Comparison of ENCODE assay signal across 16 mouse cellular contexts in the genomic region with DNA sequence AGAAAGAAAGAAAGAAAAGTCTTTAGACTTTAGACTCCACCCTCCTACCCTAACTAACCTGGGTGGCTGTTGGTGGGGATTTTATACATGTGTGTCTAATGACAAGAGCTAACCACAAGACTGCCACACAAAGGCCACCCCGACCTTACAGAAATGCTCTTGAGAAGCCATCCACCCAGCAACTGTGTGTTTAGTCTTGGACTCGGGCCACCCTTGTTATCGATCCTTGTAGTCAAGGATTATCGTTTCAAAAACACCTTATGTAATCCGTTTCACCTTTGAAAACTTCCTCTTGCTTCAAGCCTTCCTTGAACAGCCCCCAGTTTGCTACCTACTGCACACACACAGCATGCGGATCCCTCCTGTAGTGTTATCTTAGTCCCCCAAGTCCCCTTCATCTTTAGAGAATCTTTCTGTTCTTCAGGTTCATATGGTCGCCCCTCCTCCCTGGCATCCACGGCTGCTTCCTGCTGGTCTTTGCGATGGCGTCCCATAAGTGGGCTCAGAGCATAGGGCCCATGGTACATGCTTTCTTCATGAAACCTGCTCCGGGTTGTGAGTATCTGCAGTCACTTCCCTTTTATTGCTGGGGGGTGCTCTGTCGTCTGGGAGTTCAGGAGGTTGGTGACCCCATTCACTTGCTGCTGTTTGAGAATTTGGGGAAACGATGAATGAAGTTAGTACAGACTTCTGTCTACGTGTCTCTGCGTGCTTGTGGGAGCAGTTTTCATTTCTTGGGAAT. TPM values are rescaled to one million over a fixed set of nuclear protein-coding genes. Genes with fewer than 3 reads are reported as not detected.
DNase-seq lines count a peak whose midpoint lies in the region; ATAC-seq and TF ChIP-seq lines count a peak whose summit lies in the region.
"Had no signal": no experiment of that assay in that cellular context is flagged by ENCODE, and none has a peak within 500 bp of the region (broad histone marks: within the 10 kb centered on the region; RNA-seq: fewer than 3 reads in every experiment).

A gene (plus strand): TSS at position 322 of the 742 bp plus-strand sequence.

- ATAC-seq in forebrain, postnatal 0 days = no peak
- ATAC-seq in forebrain, embryonic 12.5 days (ENCODE audit: low FRiP score) = no peak
- ATAC-seq in liver, embryonic 16.5 days (ENCODE audit: low read depth) = no peak

- no peaks in the 10 kb centered on the region for H3K36me3 ChIP-seq in forebrain, postnatal 0 days (ENCODE audit: insufficient read depth)
- no peaks in the 10 kb centered on the region for H3K36me3 ChIP-seq in forebrain, embryonic 12.5 days (replicated peaks)
- H3K36me3 ChIP-seq in liver, embryonic 16.5 days (ENCODE audit: control insufficient read depth, insufficient read depth) = no peaks in the 10 kb centered on the region
- H3K36me3 ChIP-seq: embryonic facial prominence, embryonic 12.5 days; heart, embryonic 12.5 days had no signal

- 83% methylated on average over 15 of the region's 15 CpGs for WGBS in forebrain, postnatal 0 days
- 84% methylated on average over 15 of the region's 15 CpGs for WGBS in forebrain, embryonic 12.5 days
- WGBS in liver, embryonic 16.5 days (ENCODE audit: insufficient replicate concordance) = 64% methylated on average over 15 of the region's 15 CpGs
- WGBS in bone marrow, adult 2 months = 42% methylated on average over 15 of the region's 15 CpGs

- H3K9me3 ChIP-seq in forebrain, postnatal 0 days (ENCODE audit: low read length) = no peaks in the 10 kb centered on the region
- no peaks in the 10 kb centered on the region for H3K9me3 ChIP-seq in forebrain, embryonic 12.5 days
- no peaks in the 10 kb centered on the region for H3K9me3 ChIP-seq in liver, embryonic 16.5 days (replicated peaks; ENCODE audit: control insufficient read depth, low read length)
- H3K9me3 ChIP-seq: embryonic facial prominence, embryonic 12.5 days; heart, embryonic 12.5 days; liver, embryonic 15.5 days had no signal

- H3K27ac ChIP-seq in forebrain, postnatal 0 days (ENCODE audit: low read depth, low read length) = peak within 1 kb of the TSS; percentile 35; the same call in 1 of the 2 replicates
- H3K27ac ChIP-seq in forebrain, embryonic 12.5 days = no peak within 1 kb of the TSS
- H3K27ac ChIP-seq in liver, embryonic 16.5 days (ENCODE audit: low read length) = no peak within 1 kb of the TSS
- no peak within 1 kb of the TSS for H3K27ac ChIP-seq in bone marrow, adult 2 months (ENCODE audit: control insufficient read depth, insufficient read depth, low read depth, low read length, poor library complexity)
- H3K27ac ChIP-seq: embryonic facial prominence, embryonic 12.5 days had no signal

- no peak for DNase-seq in forebrain, postnatal 0 days
- no peak for DNase-seq in liver
- DNase-seq in lung, postnatal 36 days = peak; percentile 54
- DNase-seq in gastrocnemius, adult 8-10 months (ENCODE audit: low spot score in 2 of 2) = no peak
- DNase-seq in adrenal gland, postnatal 25 days = no peak
- DNase-seq: cerebellum, adult 2 months; kidney, postnatal 10 days; right cerebral cortex, postnatal 25 days; thymus, postnatal 4 days had no signal

- H3K4me3 ChIP-seq in forebrain, postnatal 0 days (ENCODE audit: low read depth, low read length) = no peak within 1 kb of the TSS
- H3K4me3 ChIP-seq in forebrain, embryonic 12.5 days (replicated peaks) = no peak within 1 kb of the TSS
- H3K4me3 ChIP-seq in liver, embryonic 16.5 days (ENCODE audit: low read depth, low read length) = no peak within 1 kb of the TSS
- no peak within 1 kb of the TSS for H3K4me3 ChIP-seq in bone marrow, adult 2 months (replicated peaks; ENCODE audit: control insufficient read depth, low read depth, low read length)
- H3K4me3 ChIP-seq: embryonic facial prominence, embryonic 12.5 days; heart, embryonic 12.5 days; liver, embryonic 15.5 days had no signal

- H3K27me3 ChIP-seq in forebrain, postnatal 0 days (ENCODE audit: insufficient read depth, low read length) = no peaks in the 10 kb centered on the region; the same call in 1 of the 2 replicates
- H3K27me3 ChIP-seq in forebrain, embryonic 12.5 days = peaks cover 21% of the 10 kb centered on the region
- H3K27me3 ChIP-seq in liver, embryonic 16.5 days (ENCODE audit: control insufficient read depth, insufficient read depth, low read depth, low read length) = no peaks in the 10 kb centered on the region; the same call in 1 of the 2 replicates
- H3K27me3 ChIP-seq: embryonic facial prominence, embryonic 12.5 days had no signal

- H3K9ac ChIP-seq in forebrain, postnatal 0 days = no peak within 1 kb of the TSS
- H3K9ac ChIP-seq in forebrain, embryonic 12.5 days = no peak within 1 kb of the TSS
- no peak within 1 kb of the TSS for H3K9ac ChIP-seq in liver, embryonic 16.5 days (ENCODE audit: low read depth, low read length)
- H3K9ac ChIP-seq: embryonic facial prominence, embryonic 12.5 days; heart, embryonic 12.5 days; liver, embryonic 15.5 days had no signal

- H3K4me1 ChIP-seq in forebrain, postnatal 0 days (ENCODE audit: insufficient read depth) = 0 out of 2 replicates have a peak, but pooled peaks cover 4% of the 10 kb centered on the region
- H3K4me1 ChIP-seq in forebrain, embryonic 12.5 days = peaks cover 16% of the 10 kb centered on the region
- peaks cover 16% of the 10 kb centered on the region for H3K4me1 ChIP-seq in liver, embryonic 16.5 days (ENCODE audit: control insufficient read depth, low read depth, low read length)
- H3K4me1 ChIP-seq in bone marrow, adult 2 months (ENCODE audit: control insufficient read depth, insufficient read depth, low read length) = peaks cover 4% of the 10 kb centered on the region
- H3K4me1 ChIP-seq: embryonic facial prominence, embryonic 12.5 days had no signal

- TF ChIP-seq CTCF in forebrain, postnatal 0 days (IDR thresholded peaks at IDR 0.05; ENCODE audit: low read depth) = no peak
- no peak for TF ChIP-seq CTCF in bone marrow, adult 2 months (IDR thresholded peaks at IDR 0.05; ENCODE audit: control insufficient read depth, insufficient read depth, low read length)

- TF ChIP-seq POLR2A in bone marrow, adult 2 months (IDR thresholded peaks at IDR 0.05; ENCODE audit: borderline replicate concordance, control insufficient read depth, low read depth, low read length) = no peak

- H3K4me2 ChIP-seq in forebrain, postnatal 0 days (ENCODE audit: low read depth) = no peak within 1 kb of the TSS
- H3K4me2 ChIP-seq in forebrain, embryonic 12.5 days = no peak within 1 kb of the TSS
- H3K4me2 ChIP-seq in liver, embryonic 16.5 days (ENCODE audit: low read depth, low read length) = no peak within 1 kb of the TSS
- H3K4me2 ChIP-seq: embryonic facial prominence, embryonic 12.5 days; heart, embryonic 12.5 days; liver, embryonic 15.5 days had no signal

RNA-seq across cellular contexts. Expression of the gene that starts here (rescaled TPM):
- not detected in 2 replicates for total RNA-seq in forebrain, postnatal 0 days (2014; rRNA removed)
- polyA plus RNA-seq in forebrain, postnatal 0 days (2015; fragmentation: Nextera tagmentation; extraction: Ambion mirVana) = 0.45 and 1.4 TPM in 2 replicates
- polyA plus RNA-seq in forebrain, embryonic 12.5 days (2016; fragmentation: Nextera tagmentation; extraction: Ambion mirVana) = not detected in 2 replicates
- 15.0 and 17.5 TPM in 2 replicates for polyA plus RNA-seq in liver, embryonic 16.5 days (2015; fragmentation: Nextera tagmentation; extraction: Ambion mirVana)
- polyA plus RNA-seq in bone marrow, adult 2 months (2011; ENCODE audit: insufficient read depth, insufficient read length, low replicate concordance, missing spikeins) = 41.8 and 84.9 TPM in 2 replicates
- total RNA-seq in gastrocnemius, adult 8-10 months (2022) = not detected
- total RNA-seq in adrenal gland, postnatal 25 days (2021) = not detected in 2 replicates
- total RNA-seq: adrenal gland, adult 18-20 months had no signal
